Mouse (Mus musculus) brain, embryonic 14.5 days (tissue): ENCODE data around the gene Greb1.

Experiments used
- CTCF ChIP-seq: fragments of 200-500 bp; IDR thresholded peaks from 2 replicates; pipeline ENCODE4 v1.5.1; 2012; ENCODE audit warnings: inconsistent platforms, mild to moderate bottlenecking, moderate library complexity, borderline replicate concordance; ENCODE audit not compliant: insufficient read depth, insufficient read length; ENCODE audit errors: extremely low read depth
- POLR2A ChIP-seq: fragments of 200-500 bp; IDR thresholded peaks from 2 replicates; pipeline ENCODE4 v1.6.1; 2012; ENCODE audit warnings: mild to moderate bottlenecking, inconsistent platforms, borderline replicate concordance; ENCODE audit not compliant: poor library complexity, insufficient read depth, insufficient read length, severe bottlenecking; ENCODE audit errors: extremely low read depth

GRCm38 (mm10) chr12:16728221-16728620 lies 72.5 kb downstream of the Greb1 start:
- TF ChIP-seq CTCF (no peak), POLR2A (no peak)
